Mouse (Mus musculus) G1E (cell line): ENCODE results near the gene Rab40b. TPM values are rescaled to one million over a fixed set of nuclear protein-coding genes. Genes with fewer than 3 reads are reported as not detected.

Experiments
- ATAC-seq: 2 replicates; pipeline ENCODE4 v1.8.0; 2016; ENCODE audit warnings: mild to moderate bottlenecking; ENCODE audit not compliant: insufficient number of reproducible peaks, poor library complexity, low FRiP score, severe bottlenecking; ENCODE audit errors: extremely low read depth
- DNase-seq: peaks from one replicate; pipeline ENCODE4 v3.0.0; 2012; ENCODE audit warnings: low spot score
- H3K27me3 ChIP-seq: 2 replicates; pipeline ENCODE4 v1.6.1; 2012; ENCODE audit warnings: mild to moderate bottlenecking, low read length, inconsistent platforms; ENCODE audit not compliant: insufficient read depth
- H3K36me3 ChIP-seq: replicated peaks from 2 replicates; pipeline ENCODE3; 2012; ENCODE audit warnings: mild to moderate bottlenecking, inconsistent platforms
- H3K4me1 ChIP-seq: 2 replicates; pipeline ENCODE4 v1.6.1; 2012; ENCODE audit warnings: low read depth, low read length, inconsistent platforms, mixed read lengths; ENCODE audit not compliant: insufficient read depth
- H3K4me3 ChIP-seq: 2 replicates; pipeline ENCODE4 v1.5.1; 2012; ENCODE audit warnings: low read depth, mild to moderate bottlenecking, inconsistent platforms, low read length, moderate library complexity, mixed read lengths
- H3K9me3 ChIP-seq: replicated peaks from 2 replicates; pipeline ENCODE4 v1.6.1; 2012; ENCODE audit warnings: inconsistent platforms
- CTCF ChIP-seq: IDR thresholded peaks from 2 replicates; pipeline ENCODE4 v1.5.1; 2012; ENCODE audit warnings: low read depth, low read length, inconsistent platforms, mixed read lengths
- GATA1 ChIP-seq: IDR thresholded peaks from 2 replicates; pipeline ENCODE4 v1.6.1; 2012; ENCODE audit warnings: borderline replicate concordance, low read length, inconsistent platforms, mixed read lengths
- GATA2 ChIP-seq: IDR thresholded peaks from 2 replicates; pipeline ENCODE4 v1.6.1; 2012; ENCODE audit warnings: low read depth, low read length, inconsistent platforms, borderline replicate concordance
- POLR2AphosphoS5 ChIP-seq: IDR thresholded peaks from 2 replicates; pipeline ENCODE4 v1.6.1; 2012; ENCODE audit warnings: low read depth, low read length, inconsistent platforms; ENCODE audit not compliant: insufficient replicate concordance
- TAL1 ChIP-seq: conservative IDR thresholded peaks from 2 replicates; pipeline ENCODE4 v1.6.1; 2012; ENCODE audit warnings: low read depth, low read length, inconsistent platforms, mixed read lengths
- polyA plus RNA-seq: library from polyadenylated mRNA; stranded (reverse); fragments of >175 nt; gene quantifications from 2 replicates; pipeline ENCODE4 v1.2.3, GENCODE M21; 2012
- total RNA-seq, 2 experiments: library from RNA; stranded (forward) in 1 of 2; stranded (reverse) in 1 of 2; fragments of 200-1000 nt in 1 of 2; fragments of >200 nt in 1 of 2; fragmentation: Nextera tagmentation in 1 of 2; gene quantifications; 2 replicates each; pipeline ENCODE4 v1.2.3; 2014 to 2017

Gene Rab40b
- total and polyA plus RNA-seq, 3 experiments = not detected

GRCm38 (mm10) chr11:121340287-121340686 is 47.8 kb downstream of the Rab40b start:
- TF ChIP-seq CTCF (no peak), POLR2AphosphoS5 (no peak), GATA1 (no peak), TAL1 (no peak), GATA2 (no peak)
- peaks cover 21% of the 10 kb centered on the region for H3K4me1 ChIP-seq
- no peaks in the 10 kb centered on the region for H3K9me3 ChIP-seq
- ATAC-seq (no peak), DNase-seq (no peak)
- H3K4me3 ChIP-seq = no peak overlapping the region
- no peaks in the 10 kb centered on the region for H3K27me3 ChIP-seq
- peaks cover 87% of the 10 kb centered on the region for H3K36me3 ChIP-seq

DNA sequence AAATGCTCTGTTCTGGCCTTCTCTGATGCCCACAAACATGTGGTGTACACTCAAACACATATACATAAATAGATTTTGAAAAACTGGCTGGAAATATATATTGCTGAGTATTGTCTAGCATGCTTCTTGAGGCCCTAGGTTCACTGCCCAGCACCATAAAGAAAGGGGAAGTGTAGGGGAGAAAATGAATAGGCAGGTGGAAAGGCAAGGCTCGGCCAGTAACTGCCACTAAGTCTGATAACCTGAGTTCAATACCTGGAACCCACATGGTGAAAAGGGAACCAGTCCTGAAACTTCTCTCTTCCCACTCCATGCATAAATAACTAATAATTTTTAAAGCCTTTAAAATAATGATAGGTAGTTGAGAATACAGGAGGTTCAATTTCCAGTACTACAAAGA is 48.4 kb downstream of the Rab40b start:
- no peaks in the 10 kb centered on the region for H3K9me3 ChIP-seq
- ATAC-seq (no peak), DNase-seq (no peak)
- H3K36me3 ChIP-seq = peaks cover 87% of the 10 kb centered on the region
- H3K4me1 ChIP-seq = peaks cover 21% of the 10 kb centered on the region
- H3K4me3 ChIP-seq = no peak overlapping the region
- TF ChIP-seq POLR2AphosphoS5 (no peak), GATA1 (no peak), GATA2 (no peak), CTCF (no peak), TAL1 (no peak)
- H3K27me3 ChIP-seq = no peaks in the 10 kb centered on the region

GRCm38 (mm10) chr11:121331641-121332040 is 56.4 kb downstream of the Rab40b start:
- no peaks in the 10 kb centered on the region for H3K9me3 ChIP-seq
- H3K36me3 ChIP-seq = peaks cover 93% of the 10 kb centered on the region
- H3K27me3 ChIP-seq = no peaks in the 10 kb centered on the region
- no peak overlapping the region for H3K4me3 ChIP-seq
- ATAC-seq (no peak), DNase-seq (no peak)
- 0 out of 2 replicates have a peak, but pooled peaks cover under 1% of the 10 kb centered on the region for H3K4me1 ChIP-seq
- no peak for TF ChIP-seq GATA1
- no peak for TF ChIP-seq POLR2AphosphoS5
- TF ChIP-seq GATA2 = no peak
- no peak for TF ChIP-seq CTCF
- no peak for TF ChIP-seq TAL1

DNA sequence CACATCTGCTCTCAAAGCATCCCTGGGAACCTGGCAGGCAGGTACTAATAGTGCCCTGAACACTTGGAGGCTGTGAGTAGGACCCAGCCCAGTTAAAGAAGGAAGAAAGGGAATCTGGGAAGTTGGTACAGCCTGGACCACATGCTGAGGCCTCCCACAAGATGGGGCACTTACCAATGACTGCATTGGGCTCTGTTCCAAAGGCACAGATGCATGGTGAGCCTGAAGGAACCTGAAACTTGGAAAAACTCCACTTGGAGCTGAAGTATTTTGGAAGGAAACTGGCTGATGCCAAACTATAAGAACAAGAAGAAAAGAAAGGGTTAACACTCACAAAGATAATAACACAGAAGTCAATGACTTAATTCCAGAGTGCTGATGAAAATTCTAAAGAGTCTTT is 59.4 kb downstream of the Rab40b start:
- Histone ChIP-seq H3K4me1 (no peaks in the 10 kb centered on the region), H3K9me3 (no peaks in the 10 kb centered on the region), H3K4me3 (no peak overlapping the region), H3K36me3 (peaks cover 73% of the 10 kb centered on the region), H3K27me3 (no peaks in the 10 kb centered on the region)
- TF ChIP-seq GATA1 (no peak), POLR2AphosphoS5 (no peak)
- ATAC-seq = no peak
- no peak for DNase-seq

GRCm38 (mm10) chr11:121328206-121328605 is 59.8 kb downstream of the Rab40b start:
- Histone ChIP-seq H3K4me1 (no peaks in the 10 kb centered on the region), H3K9me3 (no peaks in the 10 kb centered on the region), H3K36me3 (peaks cover 69% of the 10 kb centered on the region), H3K27me3 (no peaks in the 10 kb centered on the region), H3K4me3 (no peak overlapping the region)
- DNase-seq (no peak), ATAC-seq (no peak)
- TF ChIP-seq GATA1 (no peak), CTCF (no peak), TAL1 (no peak), GATA2 (no peak), POLR2AphosphoS5 (no peak)

- Histone ChIP-seq H3K36me3 (peaks cover 56% of the 10 kb centered on the region), H3K27me3 (no peaks in the 10 kb centered on the region), H3K4me3 (no peak overlapping the region), H3K9me3 (no peaks in the 10 kb centered on the region), H3K4me1 (no peaks in the 10 kb centered on the region)
- TF ChIP-seq GATA2 (no peak), GATA1 (no peak), TAL1 (no peak), CTCF (no peak), POLR2AphosphoS5 (no peak)
- ATAC-seq (no peak), DNase-seq (no peak)
These were observed 61.4 kb downstream of the Rab40b start for GRCm38 (mm10) chr11:121326681-121327080.
